Mouse (Mus musculus): Measurements from ENCODE around the gene Kank4. TPM values are rescaled to one million over a fixed set of nuclear protein-coding genes. Genes with fewer than 3 reads are reported as not detected.
"Not testable (repeated sequence)": the region's sequence is repeated elsewhere in the genome, so short reads cannot be mapped to it uniquely, and the experiment has no call there.

Kank4 gene
- polyA plus RNA-seq, 1 experiment from 2014 or later: 0.61 TPM

DNA sequence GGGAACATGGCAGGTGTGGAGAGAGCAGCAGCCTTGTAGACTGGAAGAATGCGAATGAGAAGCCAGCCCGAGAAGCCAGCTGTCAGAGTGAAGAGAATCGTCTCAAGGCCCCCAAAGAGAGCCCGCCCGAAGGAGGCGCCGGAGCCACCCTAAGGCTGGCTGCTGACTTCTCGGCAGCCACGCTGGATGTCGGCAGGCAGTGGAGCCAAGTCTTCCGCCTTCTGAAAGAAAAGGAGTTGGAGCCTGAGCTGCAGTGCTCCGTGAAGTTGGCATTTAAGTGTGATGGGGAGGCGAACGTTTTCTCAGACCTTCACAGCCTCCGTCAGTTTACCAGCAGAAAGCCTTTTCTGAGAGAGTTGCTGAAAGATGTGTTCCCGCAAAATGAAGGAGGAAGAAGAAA lies 83.7 kb downstream of the Kank4 start:
- H3K4me1 ChIP-seq (ENCODE audit: control insufficient read depth, insufficient read depth, low read depth, low read length): no peaks in the 10 kb centered on the region
- no peak for ATAC-seq
- no peak overlapping the region for H3K9ac ChIP-seq (ENCODE audit: low read depth, low read length)
- no peak overlapping the region for H3K27ac ChIP-seq (ENCODE audit: low read depth, low read length)
- peaks cover 2% of the 10 kb centered on the region for H3K27me3 ChIP-seq (replicated peaks; ENCODE audit: control insufficient read depth, insufficient read depth, low read length)
- WGBS: 91% methylated on average over 16 of the region's 16 CpGs
- H3K9me3 ChIP-seq (ENCODE audit: control insufficient read depth, low read length): no peaks in the 10 kb centered on the region
- H3K36me3 ChIP-seq (ENCODE audit: control insufficient read depth, insufficient read depth, low read length): no peaks in the 10 kb centered on the region
- H3K4me3 ChIP-seq (ENCODE audit: low read length): no peak overlapping the region
- H3K4me2 ChIP-seq (ENCODE audit: low read length): no peak overlapping the region

DNA sequence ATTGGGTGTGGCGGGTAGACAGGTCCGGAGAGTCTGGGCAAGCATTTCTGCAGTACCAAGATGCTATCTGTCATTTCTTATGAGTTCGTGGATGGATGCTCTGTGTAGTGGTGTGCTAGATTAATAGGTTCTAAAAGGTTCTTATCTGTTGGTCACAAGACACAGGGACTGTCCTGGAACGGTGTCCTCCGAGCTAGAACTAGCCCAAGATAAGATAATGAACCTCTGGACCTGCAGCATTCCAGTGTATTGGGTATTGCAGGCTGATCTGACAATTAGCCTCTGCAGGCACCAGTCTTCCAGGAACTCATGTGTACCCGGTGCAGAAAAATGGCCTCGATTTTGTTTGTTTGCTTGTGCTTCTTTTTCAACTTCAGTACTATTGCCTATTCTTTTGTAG lies 88.6 kb downstream of the Kank4 start:
- ATAC-seq: no peak
- Histone ChIP-seq H3K9me3 (ENCODE audit: control insufficient read depth, low read length) (no peaks in the 10 kb centered on the region), H3K4me1 (ENCODE audit: control insufficient read depth, insufficient read depth, low read depth, low read length) (peaks cover 9% of the 10 kb centered on the region), H3K4me3 (ENCODE audit: low read length) (no peak overlapping the region), H3K27me3 (replicated peaks; ENCODE audit: control insufficient read depth, insufficient read depth, low read length) (peaks cover 10% of the 10 kb centered on the region), H3K9ac (ENCODE audit: low read depth, low read length) (no peak overlapping the region), H3K27ac (ENCODE audit: low read depth, low read length) (no peak overlapping the region), H3K4me2 (ENCODE audit: low read length) (no peak overlapping the region), H3K36me3 (ENCODE audit: control insufficient read depth, insufficient read depth, low read length) (no peaks in the 10 kb centered on the region)
- WGBS: 53% methylated on average over 7 of the region's 7 CpGs

DNA sequence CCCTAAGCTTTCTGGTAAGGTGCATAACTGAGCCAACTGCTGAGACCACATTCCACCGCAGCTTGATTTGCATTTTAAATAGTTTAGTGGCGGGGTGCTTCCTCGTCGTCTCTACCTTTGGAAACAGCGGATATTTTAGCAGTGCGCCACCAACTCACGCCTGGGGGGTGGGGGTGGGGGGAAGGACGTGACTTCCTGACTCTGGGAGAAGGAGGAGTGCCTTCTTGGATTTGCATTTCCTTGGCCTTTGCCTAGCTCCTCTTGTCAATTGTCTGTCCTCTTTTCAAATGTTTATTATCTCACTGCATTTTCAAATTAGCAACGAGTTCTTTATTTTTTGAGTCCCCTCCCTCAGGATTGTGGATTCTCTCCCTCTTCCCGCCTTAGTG lies 89.4 kb downstream of the Kank4 start:
- H3K27ac ChIP-seq (ENCODE audit: low read depth, low read length): no peak overlapping the region
- WGBS: 3% methylated on average over 10 of the region's 10 CpGs
- peak overlapping the region; percentile 17 for H3K4me3 ChIP-seq (ENCODE audit: low read length)
- ATAC-seq: no peak; the same call in 1 of the 2 replicates
- peak overlapping the region; percentile 49 for H3K4me2 ChIP-seq (ENCODE audit: low read length)
- peaks cover 9% of the 10 kb centered on the region for H3K4me1 ChIP-seq (ENCODE audit: control insufficient read depth, insufficient read depth, low read depth, low read length)
- no peaks in the 10 kb centered on the region for H3K9me3 ChIP-seq (ENCODE audit: control insufficient read depth, low read length)
- H3K36me3 ChIP-seq (ENCODE audit: control insufficient read depth, insufficient read depth, low read length): no peaks in the 10 kb centered on the region
- peaks cover 10% of the 10 kb centered on the region for H3K27me3 ChIP-seq (replicated peaks; ENCODE audit: control insufficient read depth, insufficient read depth, low read length)
- no peak overlapping the region for H3K9ac ChIP-seq (ENCODE audit: low read depth, low read length)

DNA sequence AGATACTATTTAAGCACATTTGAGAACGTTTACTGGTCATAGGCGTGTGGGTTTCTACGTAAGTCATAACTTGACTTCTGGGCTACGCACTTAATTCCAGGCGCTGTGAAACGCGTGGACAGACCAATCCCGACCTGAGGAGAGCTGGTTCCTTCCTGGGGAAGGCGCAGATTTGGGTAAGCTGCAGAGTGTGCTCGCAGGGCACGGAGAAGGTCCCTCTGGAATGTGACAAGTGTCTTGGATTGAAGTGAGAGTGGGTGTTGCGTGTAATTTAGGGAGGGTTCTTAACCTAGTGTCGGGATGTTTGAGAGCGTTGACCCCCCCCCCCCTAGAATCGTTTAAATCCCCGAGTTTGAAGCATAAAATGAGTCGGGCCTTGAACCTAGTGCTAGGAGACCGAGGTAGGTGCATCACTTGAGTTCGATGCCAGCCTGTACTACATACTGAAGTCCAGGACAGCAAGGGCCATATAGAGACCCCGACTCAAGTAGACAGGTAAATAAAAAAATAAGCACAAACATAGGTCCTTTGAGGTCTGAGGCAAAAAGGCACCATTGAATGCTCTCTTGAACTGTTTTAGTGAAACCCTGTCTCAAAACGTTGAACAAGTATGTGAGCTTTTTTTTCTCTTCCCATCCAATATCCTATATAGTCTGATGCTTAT lies 89.9 kb downstream of the Kank4 start:
- peaks cover 9% of the 10 kb centered on the region for H3K4me1 ChIP-seq (ENCODE audit: control insufficient read depth, insufficient read depth, low read depth, low read length)
- no peak overlapping the region for H3K9ac ChIP-seq (ENCODE audit: low read depth, low read length)
- H3K36me3 ChIP-seq (ENCODE audit: control insufficient read depth, insufficient read depth, low read length): no peaks in the 10 kb centered on the region
- H3K4me3 ChIP-seq (ENCODE audit: low read length): no peak overlapping the region; the same call in 1 of the 2 replicates
- peaks cover 10% of the 10 kb centered on the region for H3K27me3 ChIP-seq (replicated peaks; ENCODE audit: control insufficient read depth, insufficient read depth, low read length)
- H3K27ac ChIP-seq (ENCODE audit: low read depth, low read length): no peak overlapping the region
- no peak for ATAC-seq
- WGBS: 4% methylated on average over 21 of the region's 21 CpGs
- H3K4me2 ChIP-seq (ENCODE audit: low read length): peak overlapping the region; percentile 49
- H3K9me3 ChIP-seq (ENCODE audit: control insufficient read depth, low read length): no peaks in the 10 kb centered on the region

DNA sequence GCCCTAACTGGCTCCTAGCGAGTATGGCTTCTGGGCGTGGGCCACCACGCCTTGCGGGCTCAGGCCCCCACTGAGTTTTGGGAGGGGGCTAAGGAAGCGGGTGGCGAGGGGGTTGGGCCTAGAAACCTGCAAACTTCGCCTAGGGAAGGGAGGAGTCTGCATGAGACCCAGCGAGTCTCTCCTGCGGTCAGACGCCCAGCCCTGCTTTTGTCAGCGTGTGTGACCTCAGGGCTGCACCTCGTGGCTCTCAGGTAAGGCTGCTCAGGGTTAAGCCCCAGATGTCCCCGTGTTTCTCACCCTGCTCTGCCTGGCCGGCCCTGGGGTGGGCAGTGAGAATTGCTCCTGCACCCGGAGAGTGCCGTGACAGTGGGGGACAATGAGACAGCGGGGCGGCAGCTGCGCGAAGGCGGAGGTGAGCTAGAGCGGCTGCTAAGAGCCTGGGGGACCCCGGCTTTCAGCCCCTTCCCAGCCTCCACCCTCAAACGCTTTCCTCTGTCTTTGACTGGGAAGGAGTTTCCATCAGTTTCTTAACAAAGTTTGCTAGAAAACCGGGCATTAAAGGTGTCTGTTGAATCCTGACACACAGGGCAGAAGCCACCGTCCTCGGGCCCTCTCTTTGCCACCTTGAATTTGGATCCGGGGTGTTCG lies 90.6 kb downstream of the Kank4 start, which contains the start of gene L1td1:
Gene L1td1 (plus strand): TSS at position 145 of the 648 bp plus-strand sequence.
- peak within 1 kb of the TSS; percentile 16 for H3K4me3 ChIP-seq (ENCODE audit: low read length)
- no peaks in the 10 kb centered on the region for H3K9me3 ChIP-seq (ENCODE audit: control insufficient read depth, low read length)
- peak; percentile 40; the same call in 1 of the 2 replicates for ATAC-seq
- H3K27me3 ChIP-seq (replicated peaks; ENCODE audit: control insufficient read depth, insufficient read depth, low read length): peaks cover 10% of the 10 kb centered on the region
- peak within 1 kb of the TSS; percentile 21 for H3K9ac ChIP-seq (ENCODE audit: low read depth, low read length)
- 6% methylated on average over 29 of the region's 29 CpGs for WGBS
- no peak within 1 kb of the TSS for H3K27ac ChIP-seq (ENCODE audit: low read depth, low read length)
- no peaks in the 10 kb centered on the region for H3K36me3 ChIP-seq (ENCODE audit: control insufficient read depth, insufficient read depth, low read length)
- H3K4me2 ChIP-seq (ENCODE audit: low read length): peak within 1 kb of the TSS; percentile 49
- peaks cover 9% of the 10 kb centered on the region for H3K4me1 ChIP-seq (ENCODE audit: control insufficient read depth, insufficient read depth, low read depth, low read length)

DNA sequence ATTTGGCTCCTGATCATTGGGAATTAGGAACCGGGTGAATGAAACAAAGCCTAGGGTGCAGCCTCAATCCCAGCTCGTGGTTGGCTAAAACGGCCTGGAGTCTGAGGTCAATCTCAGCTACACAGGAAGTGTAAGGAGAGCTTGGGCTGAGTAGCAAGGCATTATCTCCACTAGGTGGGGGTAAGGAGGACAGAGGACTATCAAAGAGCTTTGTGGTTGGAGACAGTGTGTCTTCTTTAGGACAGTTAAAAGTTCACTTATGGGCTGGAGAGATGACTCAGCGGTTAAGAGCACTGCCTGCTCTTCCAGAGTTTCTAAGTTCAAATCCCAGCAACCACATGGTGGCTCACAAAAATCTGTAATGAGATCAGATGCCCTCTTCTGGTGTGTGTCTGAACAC lies 91.9 kb downstream of the Kank4 start:
- H3K4me3 ChIP-seq (ENCODE audit: low read length): no peak overlapping the region
- peaks cover 9% of the 10 kb centered on the region for H3K4me1 ChIP-seq (ENCODE audit: control insufficient read depth, insufficient read depth, low read depth, low read length)
- no peak overlapping the region for H3K4me2 ChIP-seq (ENCODE audit: low read length)
- H3K27ac ChIP-seq (ENCODE audit: low read depth, low read length): no peak overlapping the region
- no peaks in the 10 kb centered on the region for H3K9me3 ChIP-seq (ENCODE audit: control insufficient read depth, low read length)
- H3K9ac ChIP-seq (ENCODE audit: low read depth, low read length): no peak overlapping the region
- H3K36me3 ChIP-seq (ENCODE audit: control insufficient read depth, insufficient read depth, low read length): no peaks in the 10 kb centered on the region
- peaks cover 10% of the 10 kb centered on the region for H3K27me3 ChIP-seq (replicated peaks; ENCODE audit: control insufficient read depth, insufficient read depth, low read length)
- WGBS: 38% methylated on average over 4 of the region's 4 CpGs
- no peak for ATAC-seq

DNA sequence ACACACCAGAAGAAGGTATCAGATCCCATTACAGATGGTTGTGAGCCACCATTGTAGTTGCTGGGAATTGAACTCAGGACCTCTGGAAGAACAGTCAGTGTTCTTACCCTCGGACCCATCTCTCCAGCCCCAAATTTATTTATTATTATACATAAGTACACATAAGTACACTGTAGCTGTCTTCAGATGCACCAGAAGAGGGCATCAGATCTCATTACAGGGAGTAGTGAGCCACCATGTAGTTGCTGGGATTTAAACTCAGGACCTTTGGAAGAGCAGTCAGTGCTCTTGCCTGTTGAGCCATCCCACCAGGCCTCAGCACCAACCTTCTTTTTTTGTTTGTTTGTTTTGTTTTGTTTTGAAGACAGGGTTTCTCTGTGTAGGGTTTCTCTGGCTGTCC lies 92.7 kb downstream of the Kank4 start:
- H3K9ac ChIP-seq (ENCODE audit: low read depth, low read length); H3K4me1 ChIP-seq (ENCODE audit: control insufficient read depth, insufficient read depth, low read depth, low read length); H3K4me3 ChIP-seq (ENCODE audit: low read length); H3K36me3 ChIP-seq (ENCODE audit: control insufficient read depth, insufficient read depth, low read length); H3K4me2 ChIP-seq (ENCODE audit: low read length); ATAC-seq; H3K9me3 ChIP-seq (ENCODE audit: control insufficient read depth, low read length); H3K27ac ChIP-seq (ENCODE audit: low read depth, low read length): not testable (repeated sequence)
- 96% methylated on average over 1 of the region's 1 CpGs for WGBS
- H3K27me3 ChIP-seq (replicated peaks; ENCODE audit: control insufficient read depth, insufficient read depth, low read length): peaks cover 10% of the 10 kb centered on the region

DNA sequence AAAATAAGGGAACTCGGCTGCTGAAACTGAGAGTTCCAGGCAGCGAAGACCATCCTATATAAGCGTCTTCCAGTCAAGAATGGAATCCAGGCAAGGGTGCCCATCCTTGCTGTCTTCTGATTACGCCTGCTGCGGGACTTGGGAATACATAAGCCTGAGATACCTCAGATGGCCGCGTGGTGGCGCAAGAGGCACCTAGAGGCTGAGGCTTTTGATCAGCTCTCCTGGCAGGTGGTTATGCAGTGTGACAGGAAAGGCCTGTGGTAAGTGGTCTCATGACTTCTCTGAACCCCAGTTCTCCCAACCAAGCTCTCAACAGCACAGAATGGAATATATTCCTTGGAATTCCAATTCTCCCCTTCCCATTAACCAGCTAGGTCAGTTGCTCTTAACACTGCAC lies 94.9 kb downstream of the Kank4 start:
- no peaks in the 10 kb centered on the region for H3K9me3 ChIP-seq (ENCODE audit: control insufficient read depth, low read length)
- 10% methylated on average over 8 of the region's 8 CpGs for WGBS
- no peak overlapping the region for H3K9ac ChIP-seq (ENCODE audit: low read depth, low read length)
- no peaks in the 10 kb centered on the region for H3K27me3 ChIP-seq (replicated peaks; ENCODE audit: control insufficient read depth, insufficient read depth, low read length)
- H3K4me3 ChIP-seq (ENCODE audit: low read length): no peak overlapping the region
- 0 out of 2 replicates have a peak, but pooled peaks cover 3% of the 10 kb centered on the region for H3K4me1 ChIP-seq (ENCODE audit: control insufficient read depth, insufficient read depth, low read depth, low read length)
- H3K4me2 ChIP-seq (ENCODE audit: low read length): no peak overlapping the region
- no peaks in the 10 kb centered on the region for H3K36me3 ChIP-seq (ENCODE audit: control insufficient read depth, insufficient read depth, low read length)
- no peak overlapping the region for H3K27ac ChIP-seq (ENCODE audit: low read depth, low read length)
- 0 out of 2 replicates have a peak, but pooled peaks have one; percentile 27 for ATAC-seq

DNA sequence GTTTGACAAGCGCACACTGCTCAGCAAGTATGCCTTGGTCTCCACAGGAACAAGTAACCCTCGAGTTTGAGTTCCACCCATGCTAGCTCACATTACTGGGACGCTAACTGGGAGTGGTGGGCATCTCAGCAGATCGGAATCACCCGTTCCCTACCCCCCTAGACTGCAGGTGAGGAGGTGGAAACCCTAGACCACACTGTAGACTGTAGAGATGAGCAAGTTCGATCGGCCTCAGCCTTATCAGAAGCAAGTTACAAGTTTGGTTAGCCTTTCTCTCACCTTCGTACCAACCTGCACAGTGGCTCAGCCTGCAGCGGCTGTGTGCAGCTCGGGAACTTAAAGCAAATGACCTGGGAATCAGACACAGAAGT lies 98.8 kb downstream of the Kank4 start:
- Histone ChIP-seq H3K27ac (ENCODE audit: low read depth, low read length) (no peak overlapping the region; the same call in 1 of the 2 replicates), H3K4me1 (ENCODE audit: control insufficient read depth, insufficient read depth, low read depth, low read length) (no peaks in the 10 kb centered on the region), H3K36me3 (ENCODE audit: control insufficient read depth, insufficient read depth, low read length) (no peaks in the 10 kb centered on the region), H3K27me3 (replicated peaks; ENCODE audit: control insufficient read depth, insufficient read depth, low read length) (no peaks in the 10 kb centered on the region), H3K9me3 (ENCODE audit: control insufficient read depth, low read length) (no peaks in the 10 kb centered on the region), H3K4me2 (ENCODE audit: low read length) (no peak overlapping the region), H3K9ac (ENCODE audit: low read depth, low read length) (no peak overlapping the region), H3K4me3 (ENCODE audit: low read length) (no peak overlapping the region)
- ATAC-seq: peak; percentile 40
- WGBS: 81% methylated on average over 10 of the region's 10 CpGs
